Mouse (Mus musculus) limb, embryonic 10.5 days (tissue): ENCODE data around the gene Usp33. TPM values are rescaled to one million over a fixed set of nuclear protein-coding genes. Genes with fewer than 3 reads are reported as not detected.

ENCODE experiments used
- DNase-seq: peaks from one replicate; pipeline ENCODE4 v3.0.0-alpha.2; 2017; ENCODE audit warnings: low spot score
- H3K27ac ChIP-seq: fragments of 300-500 bp; sonication (generic); 2 replicates; pipeline ENCODE4 v1.5.1; 2016; ENCODE audit warnings: mild to moderate bottlenecking
- H3K27me3 ChIP-seq: fragments of 300-500 bp; sonication (generic); 2 replicates; pipeline ENCODE4 v1.6.1; 2016; ENCODE audit warnings: low read depth, mild to moderate bottlenecking; ENCODE audit not compliant: poor library complexity, severe bottlenecking
- H3K36me3 ChIP-seq: fragments of 300-500 bp; sonication (generic); 2 replicates; pipeline ENCODE4 v1.6.1; 2016; ENCODE audit warnings: mild to moderate bottlenecking, moderate library complexity
- H3K4me1 ChIP-seq: fragments of 300-500 bp; sonication (generic); 2 replicates; pipeline ENCODE4 v1.6.1; 2016
- H3K4me3 ChIP-seq: fragments of 300-500 bp; sonication (generic); 2 replicates; pipeline ENCODE4 v1.5.1; 2016; ENCODE audit warnings: mild to moderate bottlenecking, moderate library complexity
- H3K9me3 ChIP-seq: fragments of 300-500 bp; sonication (generic); replicated peaks from 2 replicates; pipeline ENCODE4 v1.6.1; 2016; ENCODE audit warnings: mild to moderate bottlenecking
- WGBS: fragments of 180-500 bp; shearing (Covaris S2); methylation state at CpG from one replicate; pipeline ENCODE4 v1.1.7; 2016; 5-methylcytosine and 5-hydroxymethylcytosine counted together
- polyA plus RNA-seq: library from polyadenylated mRNA; unstranded; fragments of >200 nt; fragmentation: Nextera tagmentation; extraction: Ambion mirVana; gene quantifications from 2 replicates; pipeline ENCODE4 v1.2.1, GENCODE M21; 2016

The Usp33 gene
- polyA plus RNA-seq, 1 experiment from 2014 or later = 52.0 TPM

DNA sequence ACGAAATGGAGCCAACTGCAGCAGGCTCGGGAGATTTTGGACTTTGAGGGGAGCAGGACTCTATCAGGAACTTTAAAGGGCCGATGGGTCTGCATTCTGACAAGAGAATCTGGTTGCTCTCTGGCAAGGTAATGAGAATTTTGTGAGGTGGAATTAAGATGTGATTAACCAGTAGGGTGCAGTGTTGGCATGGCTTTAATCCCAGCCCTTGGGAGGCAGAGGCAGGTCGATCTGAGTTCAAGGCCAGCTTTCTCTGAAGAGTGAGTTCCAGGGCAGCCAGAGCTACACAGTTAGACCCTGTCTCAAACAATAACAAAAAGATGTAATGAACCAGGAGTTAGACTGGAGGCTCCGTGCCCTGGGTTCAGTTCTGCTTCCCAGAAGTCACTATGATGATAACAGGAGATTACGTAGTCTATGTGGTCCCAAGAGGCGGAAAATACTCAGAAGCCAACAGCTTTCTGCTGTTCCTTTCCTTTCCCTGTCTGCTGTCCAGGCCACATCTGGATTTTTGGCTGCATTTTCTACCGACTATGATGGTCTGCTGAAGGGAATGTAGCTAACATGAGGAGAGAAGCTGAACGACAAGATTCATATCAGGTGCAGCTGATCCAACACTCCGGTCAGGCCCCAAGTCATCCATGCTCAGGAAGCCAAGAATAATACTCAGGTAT, 25.2 kb upstream of the Usp33 start:
- WGBS = 91% methylated on average over 10 of the region's 10 CpGs
- Histone ChIP-seq H3K27ac (no peak overlapping the region), H3K4me3 (no peak overlapping the region), H3K4me1 (no peaks in the 10 kb centered on the region), H3K36me3 (peaks cover 30% of the 10 kb centered on the region), H3K27me3 (no peaks in the 10 kb centered on the region), H3K9me3 (no peaks in the 10 kb centered on the region)
- DNase-seq = no peak

DNA sequence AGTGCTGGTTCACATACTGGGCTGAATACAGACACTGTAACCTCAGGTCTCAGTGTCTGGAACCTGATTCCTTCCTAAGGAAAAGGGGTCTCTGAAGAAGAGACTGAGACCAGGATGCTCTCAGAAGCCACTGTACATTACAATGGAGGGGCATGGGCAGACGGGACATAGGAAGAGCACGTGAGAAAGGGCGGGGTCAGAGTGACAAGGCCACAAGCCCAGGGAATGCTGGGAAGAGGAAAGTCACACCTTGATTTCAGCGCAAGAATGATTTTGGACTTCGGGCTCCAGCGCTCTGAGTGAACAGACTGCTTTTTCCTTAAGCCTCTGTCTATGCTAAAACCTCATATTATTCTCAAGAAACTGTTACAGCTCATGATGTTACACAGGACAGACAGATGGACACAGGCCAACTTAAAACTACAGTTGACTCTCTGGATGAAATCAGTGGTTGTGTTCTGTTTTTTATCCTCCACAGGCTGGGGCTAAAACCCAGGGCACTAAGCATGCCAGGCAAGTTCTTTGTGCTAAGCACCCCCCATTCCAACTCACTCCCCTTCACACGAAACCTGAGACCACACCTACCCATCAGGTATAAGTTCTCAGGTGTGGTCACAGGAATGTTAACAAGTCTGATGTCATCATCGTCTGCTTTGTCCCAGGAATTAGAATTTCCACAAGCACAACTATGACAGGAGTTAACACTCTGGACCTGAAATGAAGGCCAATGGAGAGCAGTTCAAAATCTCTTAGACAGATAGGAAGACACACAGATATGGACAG, 24.3 kb upstream of the Usp33 start:
- H3K36me3 ChIP-seq = peaks cover 29% of the 10 kb centered on the region
- no peak overlapping the region for H3K27ac ChIP-seq
- 94% methylated on average over 8 of the region's 8 CpGs for WGBS
- no peak overlapping the region for H3K4me3 ChIP-seq
- no peaks in the 10 kb centered on the region for H3K9me3 ChIP-seq
- no peaks in the 10 kb centered on the region for H3K27me3 ChIP-seq
- no peaks in the 10 kb centered on the region for H3K4me1 ChIP-seq
- DNase-seq = no peak

DNA sequence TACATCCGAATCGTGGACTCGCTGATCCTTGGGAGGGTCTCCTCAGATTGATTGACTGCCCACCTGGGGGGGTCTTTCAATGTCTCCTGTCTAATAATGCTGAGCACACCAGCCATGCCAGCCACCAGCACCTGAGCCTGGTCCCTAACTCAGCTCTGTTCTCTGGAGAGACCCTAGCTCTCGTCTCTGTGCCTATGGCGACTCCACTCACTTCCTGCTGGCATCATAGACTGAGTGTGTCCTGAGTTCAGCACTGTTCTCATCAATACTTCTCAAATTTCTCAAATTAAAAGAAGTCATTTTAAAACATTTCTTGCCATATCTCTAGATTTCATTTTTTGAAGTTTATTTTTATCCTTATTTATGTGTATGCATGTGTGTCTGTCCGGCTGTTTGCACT, 14.2 kb upstream of the Usp33 start:
- Histone ChIP-seq H3K4me1 (no peaks in the 10 kb centered on the region), H3K9me3 (no peaks in the 10 kb centered on the region), H3K27me3 (no peaks in the 10 kb centered on the region), H3K4me3 (no peak overlapping the region), H3K36me3 (peaks cover 47% of the 10 kb centered on the region), H3K27ac (no peak overlapping the region)
- 98% methylated on average over 6 of the region's 6 CpGs for WGBS
- DNase-seq = no peak

DNA sequence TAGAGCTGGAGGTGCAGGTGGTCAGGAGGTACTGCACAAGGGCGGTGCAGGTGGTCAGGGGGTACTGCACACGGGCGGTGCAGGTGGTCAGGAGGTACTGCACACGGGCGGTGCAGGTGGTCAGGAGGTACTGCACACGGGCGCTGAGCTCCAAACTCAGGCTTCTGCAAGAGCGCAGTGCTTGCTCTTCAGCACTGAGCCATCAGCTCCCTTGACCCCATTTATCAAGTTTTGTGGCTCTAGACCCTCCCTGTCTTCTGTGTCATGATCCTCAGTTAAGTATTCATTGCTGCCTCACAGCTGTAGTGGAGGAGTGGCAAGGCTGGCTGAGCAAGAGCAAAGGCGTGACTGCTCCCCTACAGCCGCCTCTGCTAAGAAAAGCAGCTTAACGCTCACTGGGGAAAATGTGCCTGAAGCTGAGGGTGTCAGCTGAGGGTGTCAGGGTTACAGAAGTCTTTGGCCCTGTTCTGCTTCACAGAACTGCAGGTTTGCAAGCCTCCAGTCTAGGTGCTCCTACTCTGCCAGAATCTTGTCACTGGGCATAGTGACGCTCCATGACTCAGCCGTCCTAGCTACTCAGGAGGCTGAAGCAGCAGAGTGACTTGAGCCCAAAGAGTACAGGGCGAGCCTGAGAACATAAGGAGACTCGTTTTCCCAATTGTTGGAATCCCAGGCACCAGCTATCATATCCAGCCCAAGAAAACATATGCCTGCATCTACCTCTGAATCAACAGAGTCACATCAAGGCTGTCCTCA, 13.6 kb upstream of the Usp33 start:
- Histone ChIP-seq H3K36me3 (peaks cover 54% of the 10 kb centered on the region), H3K4me3 (no peak overlapping the region), H3K9me3 (no peaks in the 10 kb centered on the region), H3K4me1 (no peaks in the 10 kb centered on the region), H3K27me3 (no peaks in the 10 kb centered on the region), H3K27ac (no peak overlapping the region)
- WGBS = 95% methylated on average over 15 of the region's 15 CpGs
- DNase-seq = no peak

- no peak overlapping the region for H3K27ac ChIP-seq
- no peaks in the 10 kb centered on the region for H3K9me3 ChIP-seq
- H3K27me3 ChIP-seq = no peaks in the 10 kb centered on the region
- H3K4me1 ChIP-seq = no peaks in the 10 kb centered on the region
- 95% methylated on average over 10 of the region's 10 CpGs for WGBS
- no peak for DNase-seq
- H3K36me3 ChIP-seq = peaks cover 54% of the 10 kb centered on the region
- H3K4me3 ChIP-seq = no peak overlapping the region
These were observed 12.6 kb upstream of the Usp33 start for GRCm38 (mm10) chr3:152333641-152334040.

GRCm38 (mm10) chr3:152336085-152336484, 10.2 kb upstream of the Usp33 start:
- Histone ChIP-seq H3K27ac (no peak overlapping the region), H3K4me3 (no peak overlapping the region), H3K36me3 (peaks cover 54% of the 10 kb centered on the region), H3K4me1 (peaks cover 6% of the 10 kb centered on the region; the same call in 1 of the 2 replicates), H3K9me3 (no peaks in the 10 kb centered on the region), H3K27me3 (no peaks in the 10 kb centered on the region)
- WGBS = 82% methylated on average over 8 of the region's 8 CpGs
- DNase-seq = no peak

DNA sequence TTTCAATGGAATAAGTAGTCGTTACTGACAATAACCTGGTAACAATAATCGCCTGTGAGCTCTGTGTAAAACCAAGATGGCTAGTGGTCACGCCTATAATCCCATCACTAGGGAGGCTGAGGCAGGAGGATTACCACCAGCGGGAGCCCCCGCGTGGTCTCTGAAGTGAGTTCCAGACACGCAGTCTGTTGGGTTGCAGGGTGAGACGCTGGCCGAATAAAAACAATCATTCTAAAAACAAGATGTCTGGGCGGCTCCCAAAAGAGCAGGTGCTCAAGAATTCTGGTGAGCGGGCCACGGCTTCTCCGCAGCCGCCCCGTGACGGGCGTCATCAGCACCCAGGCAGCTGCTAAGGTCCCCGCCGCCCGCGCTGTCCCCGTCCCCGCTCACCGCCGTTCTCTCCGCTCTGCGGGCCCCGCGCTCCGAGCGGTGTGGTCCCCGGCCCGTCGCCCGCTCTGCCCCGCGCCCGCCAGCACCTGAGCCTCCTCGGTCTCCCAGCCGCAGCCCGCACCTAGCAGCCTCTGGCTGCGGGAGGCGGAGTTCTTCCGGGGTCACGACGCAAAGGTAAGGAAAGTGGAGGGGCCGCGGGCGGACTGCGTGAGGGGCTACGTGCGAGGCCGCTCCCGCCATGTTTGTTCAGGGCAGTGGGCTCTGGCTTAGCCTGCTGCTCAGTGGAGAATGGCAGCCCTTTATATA, 6.3 kb upstream of the Usp33 start, which contains the start of gene Miga1:
Gene Miga1, minus strand, starts transcription at position 546 of the 696 bp plus-strand sequence.
- Histone ChIP-seq H3K36me3 (peaks cover 26% of the 10 kb centered on the region), H3K27me3 (no peaks in the 10 kb centered on the region), H3K9me3 (no peaks in the 10 kb centered on the region), H3K4me1 (peaks cover 6% of the 10 kb centered on the region; the same call in 1 of the 2 replicates), H3K4me3 (peak within 1 kb of the TSS; percentile 91), H3K27ac (peak within 1 kb of the TSS; percentile 89)
- 3% methylated on average over 54 of the region's 54 CpGs for WGBS
- peak; percentile 85 for DNase-seq

DNA sequence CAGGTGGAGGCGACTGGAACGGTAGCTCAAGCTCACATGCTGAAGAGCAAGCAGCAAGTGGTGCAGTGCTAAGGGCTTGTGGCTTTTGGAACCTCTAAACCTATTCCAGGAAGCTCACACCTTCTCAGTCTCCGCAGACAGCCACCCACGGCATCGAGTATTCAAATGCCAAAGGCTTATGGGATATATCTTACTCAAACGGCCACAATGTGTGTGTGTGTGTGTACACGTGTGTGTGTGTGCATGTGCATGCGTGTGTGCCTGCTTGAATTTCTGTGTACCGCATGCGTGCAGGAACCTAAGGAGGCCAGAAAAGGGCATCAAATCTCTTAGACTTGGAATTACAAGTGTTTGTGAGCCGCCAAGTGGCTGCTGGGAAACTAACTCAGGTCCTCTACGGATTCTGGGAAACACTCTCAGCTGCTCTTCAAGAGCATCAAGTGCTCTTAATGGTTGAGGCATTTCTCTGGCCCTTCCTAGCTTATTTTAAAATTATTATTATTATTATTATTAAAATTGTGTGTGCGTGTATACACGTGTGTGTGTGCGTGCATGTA, 3.2 kb upstream of the Usp33 start:
- H3K4me3 ChIP-seq = no peak overlapping the region
- no peaks in the 10 kb centered on the region for H3K9me3 ChIP-seq
- no peak overlapping the region for H3K27ac ChIP-seq
- no peak for DNase-seq
- 89% methylated on average over 15 of the region's 15 CpGs for WGBS
- peaks cover 16% of the 10 kb centered on the region for H3K4me1 ChIP-seq
- no peaks in the 10 kb centered on the region for H3K36me3 ChIP-seq
- H3K27me3 ChIP-seq = no peaks in the 10 kb centered on the region

DNA sequence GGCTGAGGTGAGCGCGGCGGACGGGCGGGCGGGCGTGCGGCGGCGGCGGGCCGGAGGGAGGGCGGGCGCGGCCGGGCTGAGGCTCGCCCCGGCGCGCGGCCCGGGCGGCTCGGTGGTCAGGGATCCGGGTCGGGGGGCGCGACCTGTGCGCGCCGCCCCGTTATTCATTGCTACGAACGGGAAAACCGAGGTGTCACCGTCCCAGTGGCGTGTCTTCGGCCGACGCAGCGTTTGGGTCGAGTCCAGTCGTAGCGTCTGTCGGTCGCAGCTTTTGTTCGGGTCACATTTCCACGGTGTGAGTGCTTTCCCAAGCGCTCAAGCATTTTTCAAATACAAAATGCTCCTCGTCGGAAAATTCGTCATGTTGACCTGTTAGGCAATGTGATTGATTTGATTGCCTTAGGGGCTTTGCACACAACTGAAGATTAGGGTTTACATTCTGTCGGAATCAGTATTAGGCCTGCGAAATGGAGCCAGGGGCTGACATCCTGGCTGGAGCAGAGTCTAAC, 409 bp downstream of the Usp33 start:
- Histone ChIP-seq H3K9me3 (no peaks in the 10 kb centered on the region), H3K27me3 (no peaks in the 10 kb centered on the region), H3K27ac (peak overlapping the region; percentile 92), H3K4me3 (peak overlapping the region; percentile 81), H3K36me3 (peaks cover 8% of the 10 kb centered on the region; the same call in 1 of the 2 replicates), H3K4me1 (peaks cover 26% of the 10 kb centered on the region)
- no peak for DNase-seq
- WGBS = under 1% methylated on average over 51 of the region's 54 CpGs

DNA sequence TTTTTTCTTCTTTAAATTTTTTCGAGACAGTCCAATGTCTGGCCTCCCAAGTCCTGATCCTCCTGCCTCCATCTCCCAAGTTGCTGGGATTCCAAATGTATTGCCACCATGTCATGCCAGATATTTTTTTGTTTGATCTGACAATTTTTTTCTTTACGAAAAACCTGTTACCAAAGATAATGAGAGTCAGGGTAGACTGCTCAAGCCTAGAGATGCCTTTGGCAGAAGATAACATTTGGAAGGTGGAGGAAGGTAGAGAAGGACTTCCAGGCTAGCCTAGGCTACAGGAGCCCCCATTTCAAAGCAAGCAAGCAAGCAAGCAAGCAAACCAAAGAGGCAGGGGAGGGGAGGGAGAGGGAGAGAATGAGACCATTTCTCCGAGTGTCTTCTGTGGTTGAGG, 949 bp downstream of the Usp33 start:
- H3K4me3 ChIP-seq = peak overlapping the region; percentile 81
- no peaks in the 10 kb centered on the region for H3K27me3 ChIP-seq
- H3K27ac ChIP-seq = 0 out of 2 replicates have a peak overlapping the region, but pooled peaks have one; percentile 92
- H3K36me3 ChIP-seq = peaks cover 8% of the 10 kb centered on the region; the same call in 1 of the 2 replicates
- 55% methylated on average over 3 of the region's 3 CpGs for WGBS
- no peaks in the 10 kb centered on the region for H3K9me3 ChIP-seq
- DNase-seq = no peak
- H3K4me1 ChIP-seq = peaks cover 26% of the 10 kb centered on the region

DNA sequence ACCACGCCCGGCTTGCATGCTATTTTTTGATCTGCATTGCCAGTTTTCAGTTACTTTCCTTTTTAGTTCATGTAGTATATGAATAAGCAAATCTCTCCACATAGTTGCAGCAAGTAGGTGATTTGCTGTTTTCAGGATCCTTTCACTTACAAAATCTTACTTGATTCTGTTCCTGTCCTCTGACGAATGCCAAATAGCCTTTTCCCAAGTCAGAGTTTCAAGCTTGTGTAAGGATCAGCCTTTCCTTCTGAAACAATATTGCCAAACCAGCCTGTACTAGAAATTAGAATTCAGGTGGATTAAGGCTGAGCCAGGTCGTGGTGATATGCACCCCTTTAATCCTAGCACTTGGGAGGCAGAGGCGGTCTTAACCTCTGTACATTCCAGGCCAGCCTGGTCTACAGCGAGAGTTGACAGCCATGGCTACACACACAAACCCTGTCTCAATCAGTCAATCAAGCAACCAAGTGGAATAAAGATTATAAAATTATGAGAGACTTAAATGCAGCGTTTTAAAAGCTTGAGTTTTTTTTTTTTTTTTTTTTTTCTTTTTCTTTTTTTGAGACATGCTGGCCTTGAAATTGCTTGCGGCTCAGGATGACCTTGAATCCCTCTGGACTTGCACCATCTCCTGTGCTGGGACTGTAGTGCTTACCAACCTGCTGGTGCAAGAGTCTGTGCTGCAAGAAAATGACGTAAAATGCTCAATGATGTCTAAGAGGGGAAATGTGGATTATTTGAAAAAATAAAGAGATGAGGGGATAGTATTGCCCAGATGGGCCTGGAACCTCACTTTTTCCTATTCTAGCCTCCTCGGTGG, 1.9 kb downstream of the Usp33 start:
- no peaks in the 10 kb centered on the region for H3K9me3 ChIP-seq
- H3K4me3 ChIP-seq = no peak overlapping the region
- H3K27me3 ChIP-seq = no peaks in the 10 kb centered on the region
- peaks cover 8% of the 10 kb centered on the region; the same call in 1 of the 2 replicates for H3K36me3 ChIP-seq
- 89% methylated on average over 10 of the region's 10 CpGs for WGBS
- no peak for DNase-seq
- no peak overlapping the region for H3K27ac ChIP-seq
- peaks cover 26% of the 10 kb centered on the region for H3K4me1 ChIP-seq
